Mouse (Mus musculus): Measurements from ENCODE around the gene Arhgap29. TPM values are rescaled to one million over a fixed set of nuclear protein-coding genes. Genes with fewer than 3 reads are reported as not detected.

Gene Arhgap29
- polyA plus RNA-seq, 1 experiment from 2014 or later: 20.2 TPM

DNA sequence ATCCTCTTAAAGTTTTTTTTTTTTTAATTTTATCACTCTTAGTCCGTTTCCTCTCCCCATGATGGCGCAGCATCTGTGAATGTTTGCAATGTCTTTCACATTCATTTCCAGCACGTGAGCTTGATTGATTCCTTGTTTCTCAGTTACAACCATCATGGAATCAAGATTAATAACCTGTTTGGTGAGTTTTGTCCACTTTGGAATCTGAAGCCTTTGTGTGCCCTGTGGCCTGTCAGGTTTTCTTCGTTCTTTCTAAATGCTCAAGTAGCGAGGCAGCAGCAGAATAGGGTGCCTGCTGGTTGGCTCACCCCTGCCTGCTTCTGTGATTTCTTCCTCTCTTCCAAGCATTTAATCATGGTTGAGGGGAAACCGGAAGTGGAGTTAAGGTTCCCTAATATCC lies 2.2 kb upstream of the Arhgap29 start:
- Histone ChIP-seq H3K4me2 (no peak overlapping the region), H3K27me3 (peaks cover 12% of the 10 kb centered on the region), H3K9me3 (no peaks in the 10 kb centered on the region), H3K4me3 (no peak overlapping the region), H3K9ac (no peak overlapping the region), H3K36me3 (no peaks in the 10 kb centered on the region), H3K4me1 (replicated peaks) (no peaks in the 10 kb centered on the region; the same call in 1 of the 2 replicates), H3K27ac (replicated peaks) (no peak overlapping the region)
- 52% methylated on average over 6 of the region's 6 CpGs for WGBS
- ATAC-seq (ENCODE audit: low FRiP score, low read depth): no peak

DNA sequence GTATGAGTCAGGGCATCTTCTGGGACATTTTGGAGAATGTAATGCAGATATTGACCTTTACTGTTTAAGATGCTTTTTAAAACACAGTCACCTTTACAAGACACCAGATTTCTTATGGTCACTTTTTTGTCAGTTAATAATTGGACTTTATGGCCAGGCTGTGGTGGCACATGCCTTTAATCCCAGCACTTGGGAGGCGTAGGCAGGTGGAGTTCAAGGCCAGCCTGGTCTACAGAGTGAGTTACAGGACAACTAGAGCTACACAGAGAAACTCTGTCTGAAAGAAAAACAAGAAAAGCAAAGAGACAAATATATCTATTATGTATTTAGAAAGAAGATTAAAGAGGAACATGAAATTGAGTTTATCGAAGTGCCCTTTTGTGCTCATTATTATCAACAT lies 1.2 kb upstream of the Arhgap29 start:
- Histone ChIP-seq H3K9ac (no peak overlapping the region), H3K9me3 (no peaks in the 10 kb centered on the region), H3K4me1 (replicated peaks) (no peaks in the 10 kb centered on the region; the same call in 1 of the 2 replicates)

DNA sequence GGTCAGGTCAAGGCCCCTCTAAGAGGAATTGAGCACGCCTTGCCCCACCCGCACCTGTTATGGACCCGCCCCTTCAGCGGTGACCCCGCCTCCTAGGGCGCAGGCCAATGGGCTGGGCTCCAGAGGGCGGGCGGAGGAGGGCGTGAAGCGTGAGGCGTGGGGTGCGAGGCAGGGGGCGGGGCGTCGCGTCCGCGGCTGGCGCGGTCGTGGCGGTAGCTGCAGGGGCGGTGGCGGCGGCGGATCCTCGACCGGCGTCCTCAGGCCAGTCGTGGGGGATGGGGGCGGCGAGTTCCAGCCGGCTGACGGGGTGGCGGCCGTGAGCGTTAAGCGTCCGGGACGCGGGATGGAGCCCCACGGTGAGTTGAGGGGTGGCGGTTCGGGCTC lies 700 bp downstream of the Arhgap29 start:
- WGBS: 2% methylated on average over 31 of the region's 44 CpGs
- peaks cover 18% of the 10 kb centered on the region for H3K27me3 ChIP-seq
- H3K9ac ChIP-seq: peak overlapping the region; percentile 46
- H3K4me2 ChIP-seq: peak overlapping the region; percentile 75
- no peaks in the 10 kb centered on the region for H3K9me3 ChIP-seq
- peak; percentile 92 for ATAC-seq (ENCODE audit: low FRiP score, low read depth)
- H3K36me3 ChIP-seq: no peaks in the 10 kb centered on the region
- peak overlapping the region; percentile 57 for H3K4me3 ChIP-seq
- H3K4me1 ChIP-seq (replicated peaks): no peaks in the 10 kb centered on the region; the same call in 1 of the 2 replicates
- no peak overlapping the region for H3K27ac ChIP-seq (replicated peaks)

More for the DNA sequence above, 1.2 kb upstream of the Arhgap29 start:
- Histone ChIP-seq H3K4me2 (no peak overlapping the region), H3K27me3 (peaks cover 18% of the 10 kb centered on the region), H3K4me3 (no peak overlapping the region), H3K27ac (replicated peaks) (no peak overlapping the region), H3K36me3 (no peaks in the 10 kb centered on the region)
- no peak for ATAC-seq (ENCODE audit: low FRiP score, low read depth)
- WGBS: 94% methylated on average over 2 of the region's 2 CpGs

DNA sequence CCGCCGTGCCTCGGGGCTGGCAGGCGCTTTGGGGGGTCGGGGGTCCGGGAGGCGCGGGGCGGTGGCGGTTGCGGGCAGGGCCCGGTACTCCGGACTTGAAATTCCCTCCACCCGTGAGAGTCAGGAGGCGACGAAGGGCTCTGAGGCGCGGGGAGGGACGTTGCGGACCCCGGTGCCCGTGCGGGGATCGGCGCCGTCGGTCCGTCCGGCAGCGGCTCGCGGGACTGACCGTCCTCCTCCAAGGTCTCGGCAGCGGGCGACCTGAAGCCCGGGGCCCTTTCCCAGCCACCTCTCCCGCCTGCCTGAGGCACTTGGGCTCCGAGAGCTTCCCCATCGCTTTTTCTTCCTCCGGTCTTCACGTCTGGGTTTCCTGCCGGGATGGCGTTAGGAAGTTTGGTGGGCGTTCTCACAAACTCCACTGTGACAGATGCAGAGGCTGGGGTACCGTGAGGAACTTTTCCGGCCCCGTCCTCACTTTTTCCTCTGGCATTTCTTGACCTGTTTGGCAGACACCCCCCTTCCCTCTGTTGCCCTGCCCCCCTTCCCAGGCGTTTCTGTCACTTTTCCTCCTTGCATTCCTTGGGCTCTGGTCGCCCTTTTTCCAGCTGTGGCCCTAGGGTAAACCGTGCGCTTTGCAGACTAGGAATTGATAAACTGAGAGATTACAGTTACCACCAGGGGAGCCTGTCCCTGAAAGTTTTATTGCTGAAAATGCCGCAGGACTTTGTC lies 1.3 kb downstream of the Arhgap29 start:
- under 1% methylated on average over 46 of the region's 53 CpGs for WGBS
- no peak overlapping the region for H3K27ac ChIP-seq (replicated peaks)
- peak overlapping the region; percentile 57 for H3K4me3 ChIP-seq
- no peaks in the 10 kb centered on the region for H3K9me3 ChIP-seq
- peak; percentile 59; the same call in 1 of the 2 replicates for ATAC-seq (ENCODE audit: low FRiP score, low read depth)
- H3K27me3 ChIP-seq: peaks cover 18% of the 10 kb centered on the region
- H3K4me2 ChIP-seq: peak overlapping the region; percentile 75
- no peaks in the 10 kb centered on the region; the same call in 1 of the 2 replicates for H3K4me1 ChIP-seq (replicated peaks)
- peak overlapping the region; percentile 46 for H3K9ac ChIP-seq
- no peaks in the 10 kb centered on the region for H3K36me3 ChIP-seq

DNA sequence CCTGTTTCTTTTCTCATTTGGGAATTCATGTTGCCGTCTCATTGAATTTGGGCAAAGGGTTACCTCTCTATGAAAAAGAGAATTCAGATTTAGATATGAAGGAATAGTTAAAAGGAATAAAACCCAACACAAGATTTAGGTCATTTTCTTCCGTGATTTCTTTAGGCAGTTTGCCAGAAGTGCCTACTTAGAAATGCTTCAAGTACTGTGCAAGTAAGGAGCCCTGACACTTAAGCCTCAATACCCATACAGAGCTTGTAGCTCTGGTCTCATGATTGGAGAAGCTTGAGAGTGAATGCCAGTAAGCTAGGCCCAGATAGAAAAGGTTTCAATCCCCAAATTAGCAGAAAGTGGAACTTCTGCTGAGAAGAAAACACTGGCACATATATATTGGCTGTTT lies 2.1 kb downstream of the Arhgap29 start:
- H3K27ac ChIP-seq (replicated peaks): no peak overlapping the region
- H3K4me2 ChIP-seq: peak overlapping the region; percentile 27; the same call in 1 of the 2 replicates
- WGBS: 51% methylated on average over 2 of the region's 2 CpGs
- no peak overlapping the region for H3K9ac ChIP-seq
- no peaks in the 10 kb centered on the region; the same call in 1 of the 2 replicates for H3K4me1 ChIP-seq (replicated peaks)
- H3K9me3 ChIP-seq: no peaks in the 10 kb centered on the region
- H3K4me3 ChIP-seq: no peak overlapping the region
- no peak for ATAC-seq (ENCODE audit: low FRiP score, low read depth)
- peaks cover 18% of the 10 kb centered on the region for H3K27me3 ChIP-seq
- H3K36me3 ChIP-seq: no peaks in the 10 kb centered on the region

DNA sequence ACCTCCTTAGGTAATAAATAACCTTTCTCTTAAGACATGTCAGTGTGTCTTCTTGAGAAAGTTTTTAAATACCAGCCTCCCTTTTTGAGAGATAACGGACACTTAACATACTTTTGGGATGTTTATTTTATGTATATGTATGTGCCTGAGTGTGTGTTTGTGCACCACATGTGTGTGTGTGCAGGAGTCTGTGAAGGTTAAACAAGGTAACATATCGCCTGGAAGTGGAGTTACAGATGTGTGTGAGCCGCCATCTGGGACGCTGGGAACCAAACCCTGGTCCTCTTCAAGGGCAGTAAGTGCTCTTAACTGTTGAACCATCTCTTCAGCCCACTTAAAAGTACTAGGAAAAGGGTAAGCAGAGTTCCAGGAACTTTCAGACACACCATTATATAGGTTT lies 3.2 kb downstream of the Arhgap29 start:
- WGBS: 97% methylated on average over 4 of the region's 4 CpGs
- H3K9ac ChIP-seq: no peak overlapping the region
- no peaks in the 10 kb centered on the region for H3K36me3 ChIP-seq
- no peak overlapping the region for H3K27ac ChIP-seq (replicated peaks)
- ATAC-seq (ENCODE audit: low FRiP score, low read depth): no peak
- H3K4me1 ChIP-seq (replicated peaks): no peaks in the 10 kb centered on the region; the same call in 1 of the 2 replicates
- peaks cover 18% of the 10 kb centered on the region for H3K27me3 ChIP-seq
- H3K4me3 ChIP-seq: no peak overlapping the region
- no peak overlapping the region for H3K4me2 ChIP-seq
- H3K9me3 ChIP-seq: no peaks in the 10 kb centered on the region

DNA sequence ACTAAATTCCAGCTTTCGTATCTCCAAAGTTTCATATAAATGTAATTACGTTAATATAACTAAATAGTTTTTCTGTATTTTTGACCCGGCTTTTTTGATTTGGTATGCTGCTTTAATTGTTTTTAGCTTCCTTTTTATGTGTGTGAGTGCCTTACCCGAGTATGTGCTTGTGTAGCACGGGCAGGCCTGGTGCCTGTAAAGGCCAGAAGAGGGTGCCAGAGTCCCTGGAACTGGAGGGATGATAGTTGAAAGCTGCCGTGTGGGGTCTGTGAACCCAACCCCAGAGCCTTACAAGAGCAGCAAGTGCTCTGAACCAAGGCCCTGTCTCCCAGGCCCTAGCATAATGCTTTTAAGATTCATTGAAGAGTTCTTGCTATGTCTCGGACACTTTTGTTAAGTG lies 4.4 kb downstream of the Arhgap29 start:
- ATAC-seq (ENCODE audit: low FRiP score, low read depth): no peak

DNA sequence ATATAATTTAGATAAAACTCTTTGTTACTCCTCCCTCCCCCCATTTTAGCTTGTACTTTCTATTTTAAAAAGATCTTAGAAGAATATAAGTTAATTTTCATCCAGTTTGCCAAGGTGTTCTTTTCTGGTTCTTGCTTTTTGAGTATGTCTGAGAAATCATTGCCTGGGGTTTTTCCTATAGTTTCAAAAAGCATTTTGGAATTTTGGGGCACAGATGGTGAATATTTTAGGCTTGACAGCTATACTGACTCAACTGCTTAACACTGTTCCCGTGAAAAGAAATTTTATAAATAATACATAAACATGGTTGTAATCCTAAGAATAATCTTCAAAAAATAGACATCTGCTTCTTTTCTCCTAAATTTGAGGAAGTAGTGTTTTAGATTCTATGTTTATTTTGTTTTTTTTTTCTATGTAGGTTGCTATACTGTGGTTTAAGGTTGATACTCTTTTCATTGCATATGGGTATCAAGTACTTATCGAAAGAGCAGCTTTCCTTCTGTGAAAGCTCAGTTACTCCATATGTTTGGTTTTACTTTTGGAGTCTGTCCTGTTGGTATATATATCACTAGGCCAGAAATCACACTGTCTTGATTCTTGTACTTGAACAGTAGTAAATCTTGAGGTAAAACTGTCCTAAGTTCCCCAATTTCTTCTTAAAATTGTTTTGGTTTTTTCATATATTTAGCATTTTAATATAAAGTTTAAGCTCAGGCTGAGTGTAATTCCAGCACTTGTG lies 5.4 kb downstream of the Arhgap29 start:
- H3K9ac ChIP-seq: no peak overlapping the region
- no peak overlapping the region for H3K4me2 ChIP-seq
- no peaks in the 10 kb centered on the region for H3K9me3 ChIP-seq
- no peak overlapping the region for H3K27ac ChIP-seq (replicated peaks)
- no peak overlapping the region for H3K4me3 ChIP-seq
- WGBS: 93% methylated on average over 2 of the region's 2 CpGs
- H3K36me3 ChIP-seq: no peaks in the 10 kb centered on the region
- no peak for ATAC-seq (ENCODE audit: low FRiP score, low read depth)
- peaks cover 18% of the 10 kb centered on the region for H3K27me3 ChIP-seq
- no peaks in the 10 kb centered on the region; the same call in 1 of the 2 replicates for H3K4me1 ChIP-seq (replicated peaks)

More for the DNA sequence above, 4.4 kb downstream of the Arhgap29 start:
- H3K36me3 ChIP-seq: no peaks in the 10 kb centered on the region
- peaks cover 18% of the 10 kb centered on the region for H3K27me3 ChIP-seq
- H3K4me1 ChIP-seq (replicated peaks): no peaks in the 10 kb centered on the region; the same call in 1 of the 2 replicates
- 86% methylated on average over 7 of the region's 7 CpGs for WGBS
- no peak overlapping the region for H3K4me2 ChIP-seq
- no peaks in the 10 kb centered on the region for H3K9me3 ChIP-seq
- H3K27ac ChIP-seq (replicated peaks): no peak overlapping the region
- H3K9ac ChIP-seq: no peak overlapping the region
- no peak overlapping the region for H3K4me3 ChIP-seq

DNA sequence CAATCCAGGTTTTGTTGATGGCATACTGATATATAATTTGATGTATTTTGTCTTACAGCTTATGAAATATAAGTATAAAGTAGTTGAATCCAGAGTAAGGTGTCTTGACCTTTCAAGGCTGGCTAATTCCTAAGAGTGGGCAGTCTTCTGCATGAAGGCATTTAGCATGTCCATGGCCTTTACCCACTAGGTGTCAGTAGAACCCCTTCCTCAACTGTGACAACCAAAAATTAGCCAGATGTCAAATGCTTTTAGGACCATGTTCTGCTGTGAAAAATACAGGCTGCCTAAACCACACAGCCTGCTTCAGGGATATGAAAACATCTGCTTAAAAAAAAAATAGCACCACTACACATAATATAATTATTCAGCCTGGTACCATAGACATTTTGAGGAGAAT lies 11.8 kb downstream of the Arhgap29 start:
- ATAC-seq (ENCODE audit: low FRiP score, low read depth): 0 out of 2 replicates have a peak, but pooled peaks have one; percentile 49
- H3K4me1 ChIP-seq (replicated peaks): peaks cover 12% of the 10 kb centered on the region
- H3K36me3 ChIP-seq: no peaks in the 10 kb centered on the region
- peaks cover 9% of the 10 kb centered on the region; the same call in 1 of the 2 replicates for H3K27me3 ChIP-seq
- no peaks in the 10 kb centered on the region for H3K9me3 ChIP-seq
- H3K4me3 ChIP-seq: no peak overlapping the region
- no peak overlapping the region for H3K4me2 ChIP-seq
- H3K9ac ChIP-seq: no peak overlapping the region
- no peak overlapping the region for H3K27ac ChIP-seq (replicated peaks)

DNA sequence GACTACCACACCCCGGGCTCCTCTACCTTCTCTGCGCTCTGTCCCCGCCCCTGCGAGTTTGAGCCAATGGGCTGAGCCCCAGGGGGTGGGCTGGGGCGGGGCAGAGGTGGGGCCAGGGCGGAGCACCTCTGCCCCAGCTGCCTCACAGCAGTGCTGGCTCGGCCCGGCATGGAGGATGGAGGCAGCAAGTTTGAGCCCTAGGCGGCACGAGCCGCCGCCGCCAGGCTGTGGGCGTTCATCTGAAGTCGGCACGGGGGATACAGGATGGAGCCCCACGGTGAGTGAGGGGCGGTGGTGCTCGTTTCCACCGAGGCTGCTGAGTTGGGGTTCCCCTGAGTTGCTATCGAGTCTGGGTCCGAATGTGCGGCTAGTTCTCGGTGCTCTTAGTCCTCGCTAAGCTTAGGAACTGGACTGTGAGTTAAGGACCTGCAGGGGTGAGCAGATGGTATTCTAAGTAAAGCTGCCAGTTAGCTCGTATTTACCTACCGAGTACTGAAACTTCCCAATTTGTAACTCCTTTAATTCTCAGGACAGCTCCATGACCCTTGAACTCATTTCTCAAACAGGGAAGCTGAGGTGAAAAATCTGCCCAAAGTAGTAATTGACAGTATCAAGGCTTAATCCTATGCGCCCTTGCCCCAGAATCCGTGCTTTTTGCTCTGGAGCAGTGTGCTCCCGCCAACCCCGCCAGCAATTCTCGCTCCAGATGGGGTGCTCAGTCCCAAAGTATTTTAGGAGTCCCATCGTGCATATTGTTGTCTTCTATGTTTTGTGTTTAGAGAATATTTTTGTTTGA lies 15.5 kb downstream of the Arhgap29 start:
- Histone ChIP-seq H3K9me3 (no peaks in the 10 kb centered on the region), H3K9ac (peak overlapping the region; percentile 50), H3K27ac (replicated peaks) (peak overlapping the region; percentile 44), H3K36me3 (no peaks in the 10 kb centered on the region), H3K27me3 (peaks cover 14% of the 10 kb centered on the region), H3K4me2 (peak overlapping the region; percentile 92), H3K4me1 (replicated peaks) (peaks cover 12% of the 10 kb centered on the region), H3K4me3 (peak overlapping the region; percentile 53)
- WGBS: under 1% methylated on average over 33 of the region's 33 CpGs
- peak; percentile 98 for ATAC-seq (ENCODE audit: low FRiP score, low read depth)

DNA sequence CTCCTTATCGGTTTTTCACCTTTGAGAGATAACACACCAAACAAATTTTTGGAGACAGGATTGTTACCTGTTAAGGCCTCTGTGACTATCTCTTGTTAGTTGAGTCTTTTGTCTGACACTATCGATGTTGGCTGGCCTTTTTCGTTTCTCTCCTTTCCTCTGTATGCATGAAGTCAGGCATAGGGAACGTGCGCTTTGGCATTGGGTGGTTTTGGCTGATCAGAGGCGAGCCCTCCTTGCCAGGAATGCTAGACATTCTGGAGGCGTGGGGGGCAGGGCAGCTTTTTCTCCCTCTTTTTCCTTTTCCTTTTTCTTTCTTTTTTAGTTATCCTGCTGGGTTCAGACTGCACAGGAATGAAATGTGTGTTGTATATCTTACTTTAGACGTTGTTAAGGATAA lies 16.3 kb downstream of the Arhgap29 start:
- no peak for ATAC-seq (ENCODE audit: low FRiP score, low read depth)
- peaks cover 14% of the 10 kb centered on the region for H3K27me3 ChIP-seq
- 10% methylated on average over 8 of the region's 8 CpGs for WGBS

More for the DNA sequence above, 16.3 kb downstream of the Arhgap29 start:
- Histone ChIP-seq H3K36me3 (no peaks in the 10 kb centered on the region), H3K9me3 (no peaks in the 10 kb centered on the region), H3K9ac (no peak overlapping the region), H3K4me3 (peak overlapping the region; percentile 53), H3K27ac (replicated peaks) (no peak overlapping the region), H3K4me1 (replicated peaks) (peaks cover 12% of the 10 kb centered on the region), H3K4me2 (peak overlapping the region; percentile 92)
